Comparison of ENCODE assay signal across 8 mouse cellular contexts in genomic region chr2:165234291-165234612, GRCm38 (mm10). TPM values are rescaled to one million over a fixed set of nuclear protein-coding genes. Genes with fewer than 3 reads are reported as not detected.
A peak's percentile ranks its signal among the peaks of the same experiment; 100 is the strongest.
DNase-seq lines count a peak whose midpoint lies in the region; ATAC-seq and TF ChIP-seq lines count a peak whose summit lies in the region.

No protein-coding gene starts in this region.

- WGBS in lung, adult 2 months = under 1% methylated on average over 40 of the region's 41 CpGs
- 3% methylated on average over 19 of the region's 41 CpGs for WGBS in intestine, embryonic 14.5 days
- WGBS in neural tube, embryonic 12.5 days = 0% methylated on average over 35 of the region's 41 CpGs

- peak overlapping the region; percentile 98 for H3K4me2 ChIP-seq in intestine, embryonic 14.5 days (ENCODE audit: low read length)
- peak overlapping the region; percentile 98 for H3K4me2 ChIP-seq in neural tube, embryonic 12.5 days (replicated peaks)

- H3K4me3 ChIP-seq in lung, adult 2 months (replicated peaks; ENCODE audit: extremely low read depth, low read depth, low read length) = peak overlapping the region; percentile 57
- H3K4me3 ChIP-seq in embryonic fibroblast, embryonic 13.5 days (ENCODE audit: insufficient read depth, low read length) = peak overlapping the region; percentile 48
- peak overlapping the region; percentile 48 for H3K4me3 ChIP-seq in intestine, embryonic 14.5 days (ENCODE audit: low read depth, low read length)
- H3K4me3 ChIP-seq in neural tube, embryonic 12.5 days = peak overlapping the region; percentile 63

- peaks cover 98% of the 10 kb centered on the region for H3K27me3 ChIP-seq in intestine, embryonic 14.5 days (replicated peaks; ENCODE audit: control insufficient read depth, insufficient read depth, low read length)
- H3K27me3 ChIP-seq in neural tube, embryonic 12.5 days (replicated peaks) = peaks cover 97% of the 10 kb centered on the region

- no peak overlapping the region for H3K27ac ChIP-seq in embryonic fibroblast, embryonic 13.5 days (ENCODE audit: insufficient read depth, low read length)
- H3K27ac ChIP-seq in intestine, embryonic 14.5 days (ENCODE audit: low read depth) = no peak overlapping the region
- peak overlapping the region; percentile 70; the same call in 1 of the 2 replicates for H3K27ac ChIP-seq in neural tube, embryonic 12.5 days

- no peak for DNase-seq in lung, adult 2 months
- no peak for DNase-seq in lung, postnatal 25 days (ENCODE audit: low spot score)
- DNase-seq in intestine, embryonic 14.5 days (ENCODE audit: low spot score) = no peak
- DNase-seq in adrenal gland, postnatal 25 days = no peak
- no peak for DNase-seq in thymus, postnatal 0 days (ENCODE audit: low spot score)
- DNase-seq in spleen, postnatal 10 days (ENCODE audit: low spot score in 2 of 2) = no peak

- H3K4me1 ChIP-seq in lung, adult 2 months (ENCODE audit: control insufficient read depth, insufficient read depth, low read length) = peaks cover 11% of the 10 kb centered on the region
- H3K4me1 ChIP-seq in embryonic fibroblast, embryonic 13.5 days (ENCODE audit: control insufficient read depth, insufficient read depth, low read length) = no peaks in the 10 kb centered on the region
- peaks cover 11% of the 10 kb centered on the region; the same call in 1 of the 2 replicates for H3K4me1 ChIP-seq in intestine, embryonic 14.5 days (replicated peaks; ENCODE audit: control insufficient read depth, insufficient read depth, low read length)
- H3K4me1 ChIP-seq in neural tube, embryonic 12.5 days = peaks cover 35% of the 10 kb centered on the region

- peak; percentile 15; the same call in 1 of the 2 replicates for ATAC-seq in intestine, embryonic 14.5 days (replicated peaks; ENCODE audit: low FRiP score, low TSS enrichment, low read depth)
- ATAC-seq in neural tube, embryonic 12.5 days (ENCODE audit: low FRiP score, low read depth) = peak; percentile 17

- no peak for TF ChIP-seq POLR2A in lung, adult 2 months (IDR thresholded peaks at IDR 0.05; ENCODE audit: borderline replicate concordance, extremely low read depth, low read depth, low read length)
- no peak for TF ChIP-seq POLR2A in embryonic fibroblast, embryonic 13.5 days (IDR thresholded peaks at IDR 0.05; ENCODE audit: low read depth, low read length)

- no peaks in the 10 kb centered on the region for H3K36me3 ChIP-seq in intestine, embryonic 14.5 days (ENCODE audit: control insufficient read depth, insufficient read depth, low read length)
- H3K36me3 ChIP-seq in neural tube, embryonic 12.5 days = no peaks in the 10 kb centered on the region

- H3K9me3 ChIP-seq in intestine, embryonic 14.5 days (ENCODE audit: control insufficient read depth, low read length) = no peaks in the 10 kb centered on the region
- no peaks in the 10 kb centered on the region for H3K9me3 ChIP-seq in neural tube, embryonic 12.5 days

- peak overlapping the region; percentile 29 for H3K9ac ChIP-seq in intestine, embryonic 14.5 days (ENCODE audit: low read length)
- H3K9ac ChIP-seq in neural tube, embryonic 12.5 days = peak overlapping the region; percentile 75

- TF ChIP-seq CTCF in lung, adult 2 months (IDR thresholded peaks at IDR 0.05; ENCODE audit: insufficient read depth, low read length) = no peak
- TF ChIP-seq CTCF in embryonic fibroblast, embryonic 13.5 days (IDR thresholded peaks at IDR 0.05; ENCODE audit: borderline replicate concordance, insufficient read depth, low read length) = no peak

RNA-seq across cellular contexts. Expression of gene Cdh22, which starts 0.4 kb away (rescaled TPM):
- polyA plus RNA-seq in lung, adult 2 months (2012; rRNA removed) = 2.0 and 3.0 TPM in 2 replicates
- polyA plus RNA-seq in embryonic fibroblast, embryonic 13.5 days (2011; ENCODE audit: insufficient read length, low read depth, missing spikeins) = not detected in 2 replicates
- polyA plus RNA-seq in intestine, embryonic 14.5 days (2014; fragmentation: Nextera tagmentation; extraction: Ambion mirVana) = 0.11 and 0.12 TPM in 2 replicates
- polyA plus RNA-seq in neural tube, embryonic 12.5 days (2016; fragmentation: Nextera tagmentation; extraction: Ambion mirVana) = 10.0 and 10.4 TPM in 2 replicates
- 0.57 and 1.2 TPM in 2 replicates for total RNA-seq in adrenal gland, postnatal 25 days (2021)
- polyA plus RNA-seq in thymus, postnatal 0 days (2015; fragmentation: Nextera tagmentation; extraction: Ambion mirVana) = 0.14 and 0.21 TPM in 2 replicates

RNA-seq across cellular contexts. Expression of gene Slc35c2, which starts 53.4 kb away (rescaled TPM):
- polyA plus RNA-seq in lung, adult 2 months (2012; rRNA removed) = 52.3 and 55.0 TPM in 2 replicates
- 35.8 and 40.8 TPM in 2 replicates for polyA plus RNA-seq in embryonic fibroblast, embryonic 13.5 days (2011; ENCODE audit: insufficient read length, low read depth, missing spikeins)
- 50.5 and 52.4 TPM in 2 replicates for polyA plus RNA-seq in intestine, embryonic 14.5 days (2014; fragmentation: Nextera tagmentation; extraction: Ambion mirVana)
- polyA plus RNA-seq in neural tube, embryonic 12.5 days (2016; fragmentation: Nextera tagmentation; extraction: Ambion mirVana) = 52.9 and 59.9 TPM in 2 replicates
- total RNA-seq in adrenal gland, postnatal 25 days (2021) = 53.0 and 62.2 TPM in 2 replicates
- polyA plus RNA-seq in thymus, postnatal 0 days (2015; fragmentation: Nextera tagmentation; extraction: Ambion mirVana) = 49.5 and 49.6 TPM in 2 replicates
